Mouse (Mus musculus): ENCODE results near the gene Gm37240.

Gm37240 gene

GRCm38 (mm10) chr3:85878911-85879310 is 8.4 kb downstream of the Gm37240 start:
- no peak for DNase-seq (ENCODE audit: inconsistent ontology term)

DNA sequence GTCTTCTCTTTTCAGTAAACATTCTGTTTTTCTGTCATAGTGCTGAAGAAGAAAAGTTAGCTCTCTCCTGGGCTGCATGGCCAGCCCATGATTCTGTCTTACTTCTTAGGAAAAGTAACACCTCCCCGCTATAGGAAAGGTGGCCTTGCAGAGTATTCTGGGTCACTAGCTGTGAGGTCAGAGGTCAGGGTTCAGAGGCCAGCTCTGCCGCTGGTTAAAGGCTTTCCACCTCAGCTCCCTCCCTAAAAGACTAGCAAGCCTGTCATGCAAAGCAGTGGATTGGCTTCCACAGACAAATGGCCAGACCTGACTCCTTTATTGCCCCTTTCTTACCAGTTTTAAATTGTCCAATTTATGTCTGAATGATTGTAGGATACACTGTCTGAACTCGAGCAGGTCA is 23.3 kb downstream of the Gm37240 start:
- DNase-seq (ENCODE audit: inconsistent ontology term): no peak

DNA sequence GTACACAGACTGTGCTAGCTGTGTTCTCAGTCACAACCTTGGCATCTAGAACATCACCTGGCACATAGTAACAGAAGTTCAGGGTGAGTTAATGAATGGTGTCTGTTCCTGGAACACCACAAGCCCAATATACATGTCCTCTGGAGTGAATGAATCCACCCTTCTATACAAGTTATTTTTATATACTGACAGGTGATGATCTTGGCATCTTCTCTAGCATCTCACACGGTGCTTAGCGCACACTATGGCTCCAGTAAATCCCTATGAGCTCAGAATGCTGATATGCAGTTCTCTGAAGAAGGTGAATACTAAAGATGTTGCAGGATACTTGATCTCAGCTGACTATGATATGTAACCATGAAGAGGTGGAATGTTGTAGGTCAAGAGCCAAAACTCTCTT is 24.4 kb downstream of the Gm37240 start:
- no peak for DNase-seq (ENCODE audit: inconsistent ontology term)

GRCm38 (mm10) chr3:85860996-85861395 is 26.3 kb downstream of the Gm37240 start:
- DNase-seq (ENCODE audit: inconsistent ontology term): no peak

DNA sequence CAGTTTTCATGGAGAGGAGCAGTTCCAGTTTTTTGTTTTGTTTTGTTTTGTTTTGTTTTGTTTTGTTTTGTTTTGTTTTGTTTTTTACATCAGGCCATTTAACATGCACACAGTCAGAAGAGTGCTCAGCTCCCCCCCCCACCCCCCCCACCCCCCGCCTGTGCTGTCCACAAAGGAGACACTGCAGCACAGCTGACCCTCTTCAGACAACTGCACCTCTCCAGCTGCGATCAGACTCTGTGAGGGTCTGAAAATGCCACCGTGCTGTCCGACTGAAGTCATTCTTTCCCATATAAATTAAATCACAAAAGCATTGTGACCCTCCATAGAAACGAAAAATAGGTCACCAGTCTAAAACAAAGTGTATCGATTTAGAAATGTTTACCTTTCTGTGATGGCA is 28.0 kb downstream of the Gm37240 start:
- DNase-seq (ENCODE audit: inconsistent ontology term): no peak

GRCm38 (mm10) chr3:85858140-85859135 is 28.9 kb downstream of the Gm37240 start:
- peak; percentile 10 for DNase-seq (ENCODE audit: inconsistent ontology term)

- DNase-seq (ENCODE audit: inconsistent ontology term): peak; percentile 14
These were observed 30.2 kb downstream of the Gm37240 start for GRCm38 (mm10) chr3:85857083-85857482.

- DNase-seq (ENCODE audit: inconsistent ontology term): no peak
These were observed 31.4 kb downstream of the Gm37240 start for GRCm38 (mm10) chr3:85855947-85856346.

DNA sequence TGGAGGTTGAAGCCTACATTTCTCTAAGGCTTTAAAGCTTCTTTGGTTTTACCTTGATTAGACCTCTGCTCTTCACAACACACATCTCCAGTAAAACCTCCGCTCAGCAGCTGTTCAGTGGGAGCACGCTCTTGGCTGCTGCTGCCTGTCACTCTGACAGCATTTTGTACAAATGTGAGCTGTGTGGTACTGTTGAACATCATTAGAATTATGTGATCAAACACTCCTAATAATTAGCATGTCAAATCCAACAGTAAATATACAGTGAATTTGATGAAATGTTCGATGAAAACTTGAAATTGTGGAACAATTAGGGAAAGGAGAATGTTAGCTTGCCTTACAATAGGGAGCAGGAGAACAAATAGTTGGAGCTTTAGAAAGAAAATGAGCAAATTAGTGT is 32.3 kb downstream of the Gm37240 start:
- DNase-seq (ENCODE audit: inconsistent ontology term): no peak

- no peak for DNase-seq (ENCODE audit: inconsistent ontology term)
These were observed 33.2 kb downstream of the Gm37240 start for GRCm38 (mm10) chr3:85854143-85854542.

GRCm38 (mm10) chr3:85853715-85854114 is 33.6 kb downstream of the Gm37240 start:
- no peak for DNase-seq (ENCODE audit: inconsistent ontology term)

DNA sequence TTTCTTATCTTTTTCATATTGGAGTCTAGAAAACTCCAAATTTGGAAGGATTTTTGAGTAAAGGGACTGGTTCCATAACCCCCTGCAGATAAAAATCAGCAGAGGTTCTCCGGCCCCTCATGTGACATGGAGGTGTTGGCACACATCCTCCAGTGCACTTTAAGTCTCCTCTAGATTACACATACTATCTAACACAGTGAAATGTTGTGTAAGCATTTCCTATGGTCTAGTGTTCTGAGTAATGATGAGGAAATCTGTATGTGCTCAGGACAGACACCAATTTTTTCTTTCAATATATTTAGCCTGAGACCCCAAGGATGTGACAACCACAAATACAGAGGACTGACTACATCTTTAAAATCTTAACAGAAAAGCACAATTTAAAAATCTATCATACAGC is 37.2 kb downstream of the Gm37240 start:
- DNase-seq (ENCODE audit: inconsistent ontology term): no peak

DNA sequence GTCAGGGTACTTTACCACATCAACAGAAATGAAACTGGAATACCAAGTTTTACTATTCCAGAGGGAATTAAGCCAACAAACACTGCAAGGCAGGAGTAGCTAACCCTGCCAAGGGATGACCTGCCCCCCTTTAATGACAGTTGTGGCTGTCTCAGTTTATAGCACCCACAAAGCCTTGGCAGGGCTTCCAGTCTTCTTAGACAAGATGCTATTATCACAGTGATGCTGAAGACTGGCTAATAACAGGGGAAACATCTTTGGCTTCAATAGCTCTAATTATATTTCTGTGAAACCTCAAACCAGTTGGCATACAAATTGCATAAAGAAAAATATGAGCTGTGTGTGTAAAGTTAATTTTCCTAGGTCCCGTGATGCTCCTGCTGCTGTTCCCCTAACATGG is 41.0 kb downstream of the Gm37240 start:
- DNase-seq (ENCODE audit: inconsistent ontology term): peak; percentile 80

DNA sequence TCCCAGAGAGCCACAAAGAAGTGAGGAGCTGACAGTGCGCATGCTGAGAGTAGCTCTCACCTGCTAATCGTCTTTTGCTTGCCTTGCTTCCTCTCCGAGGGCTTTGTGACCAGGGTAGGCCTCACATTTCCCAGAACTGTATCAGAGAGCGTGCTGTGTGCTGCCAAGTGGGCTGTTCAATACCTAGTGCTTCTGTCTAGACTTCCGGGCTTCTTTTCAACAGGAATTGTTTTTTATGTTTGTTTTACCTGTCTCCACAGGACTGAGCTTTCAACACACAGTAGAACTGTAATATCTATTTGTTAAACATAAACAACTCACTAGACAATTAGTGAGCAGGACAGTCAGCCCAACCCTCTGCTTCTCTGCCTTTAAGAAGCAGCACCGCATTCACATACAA is 42.0 kb downstream of the Gm37240 start:
- no peak for DNase-seq (ENCODE audit: inconsistent ontology term)

- no peak for DNase-seq (ENCODE audit: inconsistent ontology term)
These were observed 44.5 kb downstream of the Gm37240 start for GRCm38 (mm10) chr3:85842881-85843218.

DNA sequence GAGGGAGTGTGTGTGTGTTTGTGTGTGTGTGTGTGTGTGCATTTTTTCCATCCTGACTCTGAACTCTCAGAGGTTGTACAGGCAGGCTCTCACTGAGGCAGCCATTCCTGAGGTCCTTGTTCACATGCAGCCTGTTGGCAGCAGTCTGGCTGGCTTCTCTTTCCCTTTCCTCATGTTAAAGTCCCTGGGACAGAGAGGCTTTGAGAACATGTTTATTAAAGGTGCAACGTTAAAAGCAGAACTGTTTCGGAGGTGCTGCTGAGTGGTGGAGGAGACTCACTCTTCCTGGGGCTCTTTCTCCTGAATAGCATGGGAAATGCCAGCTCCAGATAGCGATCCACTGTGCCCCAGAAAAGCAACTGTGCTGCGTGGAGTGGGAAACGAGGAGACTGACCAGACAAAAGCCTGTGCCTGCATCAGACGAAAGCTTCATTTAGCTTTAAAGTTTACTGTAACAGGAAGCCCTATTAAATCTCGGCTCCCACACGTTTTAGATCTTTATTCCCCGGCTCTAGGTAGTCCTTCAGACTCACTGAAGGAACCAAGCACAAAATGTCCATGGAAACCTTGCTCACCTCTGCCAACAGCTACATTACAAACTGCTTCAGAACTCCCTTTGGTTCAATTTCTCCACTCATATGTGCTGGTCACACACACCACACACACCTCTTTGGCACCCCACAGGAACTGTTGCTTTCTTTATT is 45.0 kb downstream of the Gm37240 start:
- peak; percentile 54 for DNase-seq (ENCODE audit: inconsistent ontology term)

DNA sequence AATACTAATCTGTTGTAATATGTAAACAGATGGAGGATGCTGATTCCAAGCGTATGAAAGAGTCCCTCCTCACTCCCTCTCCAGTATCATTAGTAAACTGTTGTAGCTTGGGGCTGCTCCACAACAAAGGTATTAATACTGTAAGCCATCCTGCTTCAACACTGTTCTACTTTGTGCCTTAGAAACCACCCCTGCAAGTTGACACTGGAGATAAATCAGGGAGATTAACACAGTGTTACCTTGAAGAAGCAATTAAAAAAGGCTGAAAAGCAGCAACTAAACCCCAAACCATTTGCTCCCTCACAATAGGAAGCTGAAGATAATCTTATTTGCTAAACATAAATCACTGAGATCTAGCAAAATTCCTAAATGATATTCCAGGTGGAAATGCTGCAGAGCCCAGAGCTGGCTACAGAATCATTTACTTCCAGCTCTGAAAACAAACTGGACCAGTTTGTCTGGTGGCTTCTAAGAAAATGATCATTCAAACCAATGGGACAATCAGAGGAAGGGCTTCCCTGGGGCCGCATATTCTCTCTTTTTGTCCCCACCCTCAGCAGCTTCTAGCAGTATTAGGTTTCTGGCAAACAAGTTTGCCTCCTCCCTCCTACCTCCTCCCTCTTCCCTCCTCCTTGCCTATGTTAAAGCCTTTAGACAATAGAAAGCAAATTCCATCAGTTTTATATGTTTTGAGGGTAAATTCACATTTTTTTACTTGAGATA is 45.7 kb downstream of the Gm37240 start:
- DNase-seq (ENCODE audit: inconsistent ontology term): no peak

DNA sequence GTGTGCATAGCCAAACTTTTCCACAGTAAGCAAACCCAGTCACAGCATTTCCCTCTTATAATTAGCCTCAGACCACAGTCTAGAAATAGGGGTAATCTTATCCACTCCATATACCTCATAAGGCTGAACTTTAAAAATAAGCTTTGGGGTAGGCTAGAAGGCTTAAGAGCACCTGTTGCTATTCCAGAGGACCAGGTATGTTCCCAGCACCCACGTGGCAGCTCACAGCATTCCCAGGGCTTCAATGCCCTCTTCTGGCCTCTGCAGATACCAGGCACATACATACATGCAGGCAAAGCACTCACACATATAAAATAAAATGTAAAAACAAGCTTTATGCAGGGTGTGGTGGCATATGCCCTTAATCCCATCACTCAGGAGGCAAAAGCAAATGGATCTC is 53.7 kb downstream of the Gm37240 start:
- DNase-seq (ENCODE audit: inconsistent ontology term): no peak

DNA sequence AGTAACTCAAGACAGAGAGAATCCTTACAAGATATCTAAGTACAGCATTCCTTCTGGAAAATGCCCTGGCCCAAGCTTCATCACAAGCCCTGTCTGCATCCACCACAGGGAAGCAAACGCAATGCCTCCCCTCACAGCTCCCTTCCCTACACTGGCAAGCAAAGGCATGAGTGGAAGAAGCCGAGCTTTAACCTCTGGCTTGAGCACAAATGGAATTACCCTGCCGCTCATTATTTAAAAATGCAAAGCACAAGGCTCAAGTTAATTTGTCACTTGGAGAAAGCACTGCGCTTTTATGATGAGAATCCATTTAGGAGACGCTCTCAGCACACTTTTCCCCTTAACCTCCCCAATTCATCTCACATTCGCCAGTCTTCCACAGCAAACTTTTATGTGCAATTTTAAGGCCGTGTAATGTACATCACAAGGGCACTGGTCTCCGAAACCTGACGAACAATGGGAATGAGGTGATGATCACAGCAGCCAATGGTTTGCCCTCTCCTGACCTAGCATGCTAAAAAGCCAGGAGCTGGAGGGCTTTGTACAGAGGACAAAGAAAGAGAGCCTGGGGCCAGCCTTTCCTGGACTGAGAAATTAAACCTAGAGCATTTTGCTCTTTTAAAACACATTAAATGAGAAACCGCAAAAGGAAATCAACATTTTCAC is 54.7 kb downstream of the Gm37240 start:
- peak; percentile 55 for DNase-seq (ENCODE audit: inconsistent ontology term)

- DNase-seq (ENCODE audit: inconsistent ontology term): peak; percentile 91
These were observed 55.5 kb downstream of the Gm37240 start for GRCm38 (mm10) chr3:85831785-85832184.

DNA sequence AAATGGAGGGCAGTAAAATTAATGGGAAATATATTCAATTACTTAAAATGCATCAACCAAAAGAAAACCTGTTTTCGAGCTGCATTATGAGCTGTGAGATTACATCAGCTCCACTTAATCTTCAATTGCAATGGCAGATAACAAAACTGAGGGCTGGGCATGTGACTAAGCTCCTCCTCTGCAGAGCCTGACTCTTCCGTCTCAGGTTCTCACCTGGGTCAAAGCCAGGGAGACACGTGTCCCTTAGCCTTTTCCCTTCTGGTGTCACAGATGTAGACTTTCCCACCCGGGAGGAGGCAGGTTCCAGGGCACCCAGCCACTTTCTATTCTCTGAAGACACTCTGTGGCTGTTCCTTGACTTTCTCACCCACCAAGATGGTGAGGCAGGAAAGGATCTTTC is 58.3 kb downstream of the Gm37240 start:
- DNase-seq (ENCODE audit: inconsistent ontology term): no peak

DNA sequence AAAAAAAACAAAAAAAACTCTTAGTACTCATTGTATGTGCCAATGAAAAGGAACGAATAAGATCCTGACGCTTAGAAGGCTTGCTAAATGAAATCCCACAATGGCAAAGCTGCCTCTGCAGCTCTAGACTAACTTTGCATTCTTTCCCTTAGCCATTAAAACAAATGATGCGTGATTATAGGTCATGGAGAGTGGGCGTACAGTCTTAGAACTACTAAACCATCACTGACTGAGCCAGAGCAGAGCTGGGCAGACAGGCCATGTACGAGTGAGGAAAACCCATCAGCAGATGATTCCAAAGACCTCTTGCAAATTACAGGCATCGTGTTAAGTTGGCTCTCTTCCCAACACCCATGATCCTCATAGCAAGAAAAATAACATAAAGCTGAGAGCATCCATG is 59.5 kb downstream of the Gm37240 start:
- peak; percentile 41 for DNase-seq (ENCODE audit: inconsistent ontology term)

All from Muller cell, postnatal 12 days (primary cell).